Mouse (Mus musculus) thymus, adult 2 months (tissue): ENCODE results near the gene Slc10a6.

ENCODE experiments used
- CTCF ChIP-seq: fragments of 200-500 bp; IDR thresholded peaks from 2 replicates; pipeline ENCODE4 v1.5.1; 2012; ENCODE audit warnings: mild to moderate bottlenecking, control low read depth, low read length, moderate library complexity, borderline replicate concordance; ENCODE audit not compliant: control insufficient read depth, poor library complexity, insufficient read depth; ENCODE audit errors: extremely low read depth
- POLR2A ChIP-seq: fragments of 200-500 bp; IDR thresholded peaks from 2 replicates; pipeline ENCODE4 v1.6.1; 2012; ENCODE audit warnings: mild to moderate bottlenecking, low read length, control low read depth, moderate library complexity; ENCODE audit not compliant: control insufficient read depth, poor library complexity, insufficient read depth; ENCODE audit errors: extremely low read depth

GRCm38 (mm10) chr5:103612316-103612715 is 16.9 kb downstream of the Slc10a6 start:
- TF ChIP-seq CTCF, result no peak
- TF ChIP-seq POLR2A, result no peak
